Mouse (Mus musculus) C2C12 (cell line): ENCODE measurements around the gene Zbtb1.

Experiments
- CTCF ChIP-seq: IDR thresholded peaks from one replicate; pipeline ENCODE4 v1.5.1; 2011; ENCODE audit not compliant: control insufficient read depth, insufficient read depth, insufficient read length
- MYOD1 ChIP-seq: IDR thresholded peaks from one replicate; pipeline ENCODE4 v1.6.1; 2011; ENCODE audit warnings: low read depth; ENCODE audit not compliant: control insufficient read depth, insufficient read length

- no peak for TF ChIP-seq CTCF
- TF ChIP-seq MYOD1 = no peak
These were observed 76.1 kb downstream of the Zbtb1 start for GRCm38 (mm10) chr12:76446201-76446600.
